Mouse (Mus musculus): ENCODE results near the gene Lct.
A peak's percentile ranks its signal among the peaks of the same experiment; 100 is the strongest.

DNA sequence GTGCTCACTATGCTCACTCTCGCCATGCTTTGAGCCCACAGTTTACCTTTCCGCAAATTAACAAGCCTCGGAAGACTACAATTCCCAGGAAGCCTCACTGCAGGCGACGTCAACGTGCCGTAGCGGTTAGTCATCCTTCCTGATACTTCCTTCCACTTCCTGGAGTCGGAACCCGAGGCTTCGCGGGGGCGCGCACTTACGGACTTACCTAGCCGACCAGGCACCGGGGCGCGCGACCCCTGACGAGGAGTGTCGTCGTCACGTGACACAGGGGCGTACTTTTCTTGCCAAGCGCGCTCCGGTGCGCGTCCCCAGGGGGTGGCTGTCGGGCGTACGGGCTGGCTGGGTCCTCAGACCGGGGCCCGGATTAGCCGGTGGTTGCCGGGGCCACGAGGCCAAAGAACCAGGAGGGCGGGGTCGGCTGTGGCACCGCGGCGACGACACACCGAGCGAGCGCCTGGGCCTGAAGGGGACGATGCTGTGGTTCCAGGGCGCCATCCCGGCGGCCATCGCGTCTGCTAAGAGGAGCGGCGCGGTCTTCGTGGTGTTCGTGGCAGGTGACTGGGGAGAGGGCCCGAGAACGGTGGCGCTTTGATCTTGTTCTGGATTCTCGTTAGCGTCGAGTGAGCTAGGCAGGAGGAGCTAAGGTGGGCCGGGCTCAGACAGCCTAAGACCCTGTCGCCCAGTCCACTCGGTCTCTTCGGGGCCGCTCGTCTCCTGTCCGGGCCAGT, 84.0 kb downstream of the Lct start:
- TF ChIP-seq CTCF (IDR thresholded peaks at IDR 0.05; ENCODE audit: borderline replicate concordance, extremely low read depth, insufficient read depth, insufficient read length): no peak
- TF ChIP-seq POLR2A (IDR thresholded peaks at IDR 0.05; ENCODE audit: borderline replicate concordance, extremely low read depth, insufficient read depth, insufficient read length, poor library complexity, severe bottlenecking): peak; percentile 50; the same call in 1 of the 2 replicates

All from brain, embryonic 14.5 days (tissue).